Mouse (Mus musculus): ENCODE measurements at regions not wholly inside any gene's neighbourhood (a gene's known extent, or its start where the extent isn't known, plus 50 kb on each side); places are given as distances from the start of the nearest gene placed in this dataset.

- no peaks in the 10 kb centered on the region for H3K4me1 ChIP-seq (ENCODE audit: insufficient read depth, low read depth, low read length)
- H3K27me3 ChIP-seq (ENCODE audit: insufficient read depth, low read length): no peaks in the 10 kb centered on the region
- ATAC-seq (ENCODE audit: extremely low read depth, insufficient number of reproducible peaks, low FRiP score, poor library complexity, severe bottlenecking) (no peak), DNase-seq (ENCODE audit: low spot score) (no peak)
- no peak overlapping the region for H3K4me3 ChIP-seq (ENCODE audit: low read depth, low read length)
- no peaks in the 10 kb centered on the region for H3K36me3 ChIP-seq (replicated peaks)
- peaks cover 86% of the 10 kb centered on the region for H3K9me3 ChIP-seq (replicated peaks)
- TF ChIP-seq TAL1 (conservative IDR thresholded peaks at IDR 0.05; ENCODE audit: low read depth, low read length) (no peak), POLR2AphosphoS5 (IDR thresholded peaks at IDR 0.05; ENCODE audit: insufficient replicate concordance, low read depth, low read length) (no peak), GATA1 (IDR thresholded peaks at IDR 0.05; ENCODE audit: borderline replicate concordance, low read length) (no peak)
Observed at GRCm38 (mm10) chr4:127600919-127601318, 242.9 kb upstream of the Gjb5 start.

- H3K4me1 ChIP-seq (ENCODE audit: insufficient read depth, low read depth, low read length): no peaks in the 10 kb centered on the region
- no peaks in the 10 kb centered on the region for H3K27me3 ChIP-seq (ENCODE audit: insufficient read depth, low read length)
- H3K4me3 ChIP-seq (ENCODE audit: low read depth, low read length): no peak overlapping the region
- no peak for TF ChIP-seq TAL1 (conservative IDR thresholded peaks at IDR 0.05; ENCODE audit: low read depth, low read length)
- no peak for TF ChIP-seq GATA1 (IDR thresholded peaks at IDR 0.05; ENCODE audit: borderline replicate concordance, low read length)
- no peak for TF ChIP-seq GATA2 (IDR thresholded peaks at IDR 0.05; ENCODE audit: borderline replicate concordance, low read depth, low read length)
- no peak for TF ChIP-seq CTCF (IDR thresholded peaks at IDR 0.05; ENCODE audit: low read depth, low read length)
- TF ChIP-seq POLR2AphosphoS5 (IDR thresholded peaks at IDR 0.05; ENCODE audit: insufficient replicate concordance, low read depth, low read length): no peak
- peaks cover 93% of the 10 kb centered on the region for H3K9me3 ChIP-seq (replicated peaks)
- no peak for ATAC-seq (ENCODE audit: extremely low read depth, insufficient number of reproducible peaks, low FRiP score, poor library complexity, severe bottlenecking)
- no peaks in the 10 kb centered on the region for H3K36me3 ChIP-seq (replicated peaks)
- no peak for DNase-seq (ENCODE audit: low spot score)
Observed at GRCm38 (mm10) chr4:127598610-127599009, 240.6 kb upstream of the Gjb5 start.

- Histone ChIP-seq H3K9me3 (replicated peaks) (peaks cover 87% of the 10 kb centered on the region), H3K4me3 (ENCODE audit: low read depth, low read length) (no peak overlapping the region), H3K27me3 (ENCODE audit: insufficient read depth, low read length) (no peaks in the 10 kb centered on the region), H3K36me3 (replicated peaks) (no peaks in the 10 kb centered on the region), H3K4me1 (ENCODE audit: insufficient read depth, low read depth, low read length) (no peaks in the 10 kb centered on the region)
- TF ChIP-seq POLR2AphosphoS5 (IDR thresholded peaks at IDR 0.05; ENCODE audit: insufficient replicate concordance, low read depth, low read length): no peak
- no peak for TF ChIP-seq GATA1 (IDR thresholded peaks at IDR 0.05; ENCODE audit: borderline replicate concordance, low read length)
- no peak for TF ChIP-seq GATA2 (IDR thresholded peaks at IDR 0.05; ENCODE audit: borderline replicate concordance, low read depth, low read length)
- no peak for TF ChIP-seq TAL1 (conservative IDR thresholded peaks at IDR 0.05; ENCODE audit: low read depth, low read length)
- TF ChIP-seq CTCF (IDR thresholded peaks at IDR 0.05; ENCODE audit: low read depth, low read length): no peak
- DNase-seq (ENCODE audit: low spot score): no peak
- ATAC-seq (ENCODE audit: extremely low read depth, insufficient number of reproducible peaks, low FRiP score, poor library complexity, severe bottlenecking): no peak
Observed at GRCm38 (mm10) chr4:127594081-127594480, 236.1 kb upstream of the Gjb5 start.

GRCm38 (mm10) chr4:127591540-127591939 is 233.6 kb upstream of the Gjb5 start:
- TF ChIP-seq TAL1 (conservative IDR thresholded peaks at IDR 0.05; ENCODE audit: low read depth, low read length) (no peak), GATA1 (IDR thresholded peaks at IDR 0.05; ENCODE audit: borderline replicate concordance, low read length) (no peak), GATA2 (IDR thresholded peaks at IDR 0.05; ENCODE audit: borderline replicate concordance, low read depth, low read length) (no peak), POLR2AphosphoS5 (IDR thresholded peaks at IDR 0.05; ENCODE audit: insufficient replicate concordance, low read depth, low read length) (no peak), CTCF (IDR thresholded peaks at IDR 0.05; ENCODE audit: low read depth, low read length) (no peak)
- Histone ChIP-seq H3K4me3 (ENCODE audit: low read depth, low read length) (no peak overlapping the region), H3K36me3 (replicated peaks) (no peaks in the 10 kb centered on the region), H3K27me3 (ENCODE audit: insufficient read depth, low read length) (no peaks in the 10 kb centered on the region), H3K4me1 (ENCODE audit: insufficient read depth, low read depth, low read length) (no peaks in the 10 kb centered on the region), H3K9me3 (replicated peaks) (peaks cover 81% of the 10 kb centered on the region)
- no peak for ATAC-seq (ENCODE audit: extremely low read depth, insufficient number of reproducible peaks, low FRiP score, poor library complexity, severe bottlenecking)
- no peak for DNase-seq (ENCODE audit: low spot score)

GRCm38 (mm10) chr4:127586822-127587221 is 228.8 kb upstream of the Gjb5 start:
- no peak for ATAC-seq (ENCODE audit: extremely low read depth, insufficient number of reproducible peaks, low FRiP score, poor library complexity, severe bottlenecking)
- Histone ChIP-seq H3K4me3 (ENCODE audit: low read depth, low read length) (no peak overlapping the region), H3K27me3 (ENCODE audit: insufficient read depth, low read length) (no peaks in the 10 kb centered on the region), H3K4me1 (ENCODE audit: insufficient read depth, low read depth, low read length) (no peaks in the 10 kb centered on the region), H3K9me3 (replicated peaks) (peaks cover 77% of the 10 kb centered on the region), H3K36me3 (replicated peaks) (no peaks in the 10 kb centered on the region)
- TF ChIP-seq POLR2AphosphoS5 (IDR thresholded peaks at IDR 0.05; ENCODE audit: insufficient replicate concordance, low read depth, low read length) (no peak), TAL1 (conservative IDR thresholded peaks at IDR 0.05; ENCODE audit: low read depth, low read length) (no peak), GATA2 (IDR thresholded peaks at IDR 0.05; ENCODE audit: borderline replicate concordance, low read depth, low read length) (no peak), GATA1 (IDR thresholded peaks at IDR 0.05; ENCODE audit: borderline replicate concordance, low read length) (no peak), CTCF (IDR thresholded peaks at IDR 0.05; ENCODE audit: low read depth, low read length) (no peak)
- no peak for DNase-seq (ENCODE audit: low spot score)

- no peaks in the 10 kb centered on the region for H3K4me1 ChIP-seq (ENCODE audit: insufficient read depth, low read depth, low read length)
- H3K4me3 ChIP-seq (ENCODE audit: low read depth, low read length): no peak overlapping the region
- no peaks in the 10 kb centered on the region for H3K27me3 ChIP-seq (ENCODE audit: insufficient read depth, low read length)
- DNase-seq (ENCODE audit: low spot score) (no peak), ATAC-seq (ENCODE audit: extremely low read depth, insufficient number of reproducible peaks, low FRiP score, poor library complexity, severe bottlenecking) (no peak)
- H3K36me3 ChIP-seq (replicated peaks): no peaks in the 10 kb centered on the region
- H3K9me3 ChIP-seq (replicated peaks): peaks cover 44% of the 10 kb centered on the region
- no peak for TF ChIP-seq GATA2 (IDR thresholded peaks at IDR 0.05; ENCODE audit: borderline replicate concordance, low read depth, low read length)
- no peak for TF ChIP-seq POLR2AphosphoS5 (IDR thresholded peaks at IDR 0.05; ENCODE audit: insufficient replicate concordance, low read depth, low read length)
- no peak for TF ChIP-seq TAL1 (conservative IDR thresholded peaks at IDR 0.05; ENCODE audit: low read depth, low read length)
- TF ChIP-seq GATA1 (IDR thresholded peaks at IDR 0.05; ENCODE audit: borderline replicate concordance, low read length): no peak
- TF ChIP-seq CTCF (IDR thresholded peaks at IDR 0.05; ENCODE audit: low read depth, low read length): no peak
Observed at GRCm38 (mm10) chr4:127576521-127576920, 218.5 kb upstream of the Gjb5 start.

All from G1E (cell line).